Mouse (Mus musculus): Measurements from ENCODE around the gene Celsr1.

DNA sequence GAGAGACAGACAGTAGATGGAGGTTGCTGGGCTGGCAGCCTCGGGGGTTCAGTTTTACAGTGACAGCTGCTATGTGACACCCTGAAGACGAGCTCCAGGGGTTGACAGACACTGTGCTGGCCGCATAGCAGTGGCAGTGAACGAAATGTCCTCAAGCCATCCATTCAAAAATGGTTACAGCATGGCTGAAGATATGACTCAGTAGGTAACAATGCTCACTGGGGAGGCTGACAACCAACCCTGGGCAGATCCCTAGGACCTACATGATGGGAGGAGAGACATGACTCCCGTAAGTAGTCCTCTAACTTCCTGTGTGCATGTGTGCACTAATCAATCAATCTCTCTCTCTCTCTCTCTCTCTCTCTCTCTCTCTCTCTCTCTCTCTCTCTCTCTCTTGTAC lies 45.7 kb downstream of the Celsr1 start:
- TF ChIP-seq EP300 (IDR thresholded peaks at IDR 0.05; ENCODE audit: insufficient read depth, low read depth, low read length) = no peak
- no peak for TF ChIP-seq POLR2A (IDR thresholded peaks at IDR 0.05; ENCODE audit: insufficient read depth, low read depth, low read length)
- no peak for TF ChIP-seq CTCF (IDR thresholded peaks at IDR 0.05)

Measured in heart, adult 2 months (tissue).